Mouse (Mus musculus): ENCODE measurements around the gene Daam2.

- TF ChIP-seq POLR2A (IDR thresholded peaks at IDR 0.05; ENCODE audit: low read depth, low read length) (no peak), CTCF (IDR thresholded peaks at IDR 0.05; ENCODE audit: borderline replicate concordance, insufficient read depth, low read length) (no peak)
These were observed 141.7 kb downstream of the Daam2 start for GRCm38 (mm10) chr17:49422286-49423066.
